Mouse (Mus musculus) kidney, postnatal 4 days (tissue): ENCODE data around the gene Fam83b.

ENCODE experiments used
- DNase-seq, 2 experiments: peaks; one replicate each; pipeline ENCODE4 v3.0.0; 2021; ENCODE audit warnings: mixed read lengths in 2 of 2

The Fam83b gene

DNA sequence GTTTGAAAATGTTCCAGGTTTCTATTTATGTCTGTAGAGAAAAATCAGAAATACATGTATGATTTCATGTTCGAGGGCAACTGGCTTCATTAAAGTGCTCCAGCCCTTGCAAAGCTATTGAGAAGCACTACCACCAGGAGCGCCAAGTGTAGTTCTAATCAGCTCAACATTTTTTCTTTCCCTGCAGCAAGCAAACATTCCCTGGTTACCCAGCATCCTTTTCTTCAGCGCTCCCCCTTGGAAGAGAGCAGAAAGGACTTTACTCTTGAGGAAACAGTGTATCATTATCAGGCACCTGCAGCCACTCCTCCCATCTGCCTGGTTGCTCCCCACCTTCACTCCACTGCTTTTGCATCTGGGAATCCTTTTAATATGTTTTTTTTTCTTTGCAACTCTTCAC is 45.3 kb downstream of the Fam83b start:
- no peak for DNase-seq

DNA sequence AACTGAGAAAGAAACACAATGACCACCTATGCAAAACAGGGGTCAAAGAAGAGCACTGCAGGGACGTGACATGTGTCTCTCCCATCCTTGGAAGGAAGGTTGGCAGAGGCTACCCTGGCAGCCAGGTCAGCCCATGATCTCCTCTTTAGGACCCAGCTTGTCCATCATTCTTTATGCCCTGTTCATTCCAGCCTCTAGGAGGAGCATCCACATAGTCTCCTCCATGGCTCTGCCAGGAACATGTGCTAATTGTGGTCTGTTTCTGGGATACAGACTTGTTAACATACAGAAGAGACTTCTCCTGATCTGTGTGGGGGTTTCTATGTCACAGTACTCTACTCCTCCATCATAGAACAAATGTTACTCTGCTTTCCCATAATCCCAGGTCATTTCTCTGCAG is 48.3 kb downstream of the Fam83b start:
- no peak for DNase-seq

DNA sequence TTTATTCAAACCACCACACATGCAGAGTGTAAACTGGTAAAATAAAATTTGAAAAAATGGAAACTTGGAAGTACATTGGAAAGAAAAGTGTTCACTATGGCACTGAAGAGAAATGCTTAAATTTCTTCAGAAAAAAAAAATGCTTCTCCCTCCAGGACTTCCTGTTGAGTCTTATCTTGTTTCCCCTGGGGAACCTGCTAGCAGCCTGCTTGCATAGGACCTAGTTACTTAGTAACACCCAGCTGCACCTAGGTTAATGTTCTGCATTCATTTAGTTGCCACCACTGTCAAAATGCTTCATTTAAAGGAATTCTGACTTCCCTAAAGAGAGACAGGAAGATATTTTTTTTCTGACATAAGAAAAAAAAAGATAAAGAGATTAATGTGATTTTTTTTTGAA is 61.3 kb downstream of the Fam83b start:
- DNase-seq = no peak

DNA sequence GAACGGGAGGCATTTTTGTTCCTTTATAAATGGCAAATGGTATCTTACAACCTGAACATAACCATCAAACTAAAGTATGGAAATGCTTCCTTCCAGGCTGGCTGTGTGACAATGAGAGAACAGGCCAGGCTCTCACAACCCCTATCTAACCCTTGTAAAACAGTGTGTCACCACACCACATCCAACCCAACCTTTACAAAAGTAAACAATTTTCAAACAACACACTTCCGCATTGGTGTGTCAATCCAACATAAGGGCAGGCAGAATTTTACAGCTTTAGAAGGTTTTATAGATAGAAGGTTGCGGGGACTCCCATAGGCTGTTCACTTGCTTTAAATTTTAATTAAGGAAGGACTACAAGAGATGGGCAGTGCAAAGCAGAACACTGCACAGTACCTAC is 77.2 kb downstream of the Fam83b start:
- DNase-seq = no peak

DNA sequence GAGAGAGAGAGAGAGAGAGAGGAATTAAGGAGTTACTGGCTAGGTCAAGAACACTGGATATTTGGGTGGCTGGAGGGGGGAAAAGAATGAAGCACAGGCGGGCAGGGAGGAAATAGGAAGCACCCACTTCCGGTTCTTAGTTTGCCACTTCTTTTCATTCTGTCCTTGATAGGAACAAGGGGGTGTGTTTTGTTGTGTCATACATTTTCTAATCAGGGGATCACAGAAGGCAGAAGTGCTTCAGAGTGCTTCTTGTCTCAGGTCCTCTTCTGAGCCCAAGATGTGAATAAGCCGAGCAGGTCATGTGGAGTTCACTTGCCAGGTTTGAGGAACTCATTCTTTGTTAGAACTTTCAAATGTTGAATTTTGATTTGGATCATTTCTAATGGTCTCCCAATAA is 86.8 kb downstream of the Fam83b start:
- no peak for DNase-seq

DNA sequence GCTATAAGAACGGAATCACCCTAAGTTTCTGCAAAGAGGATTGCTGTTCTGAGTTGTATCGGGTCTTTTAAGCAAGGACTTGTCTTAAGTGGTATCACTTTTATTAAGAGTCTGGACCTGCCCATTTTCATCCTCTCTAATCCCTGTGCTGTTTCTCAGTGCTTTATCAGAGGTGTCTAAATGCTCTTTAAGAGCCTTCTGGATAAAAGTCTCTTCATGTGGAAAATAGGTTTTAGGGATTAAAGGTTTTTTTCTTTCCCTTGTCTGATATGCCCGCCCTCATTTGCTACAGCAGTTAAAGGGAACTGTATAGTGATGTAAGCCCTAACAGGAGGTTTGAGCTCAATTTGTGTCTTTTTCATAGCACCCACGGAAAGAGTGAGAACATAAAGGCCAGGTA is 97.4 kb downstream of the Fam83b start:
- DNase-seq = no peak

DNA sequence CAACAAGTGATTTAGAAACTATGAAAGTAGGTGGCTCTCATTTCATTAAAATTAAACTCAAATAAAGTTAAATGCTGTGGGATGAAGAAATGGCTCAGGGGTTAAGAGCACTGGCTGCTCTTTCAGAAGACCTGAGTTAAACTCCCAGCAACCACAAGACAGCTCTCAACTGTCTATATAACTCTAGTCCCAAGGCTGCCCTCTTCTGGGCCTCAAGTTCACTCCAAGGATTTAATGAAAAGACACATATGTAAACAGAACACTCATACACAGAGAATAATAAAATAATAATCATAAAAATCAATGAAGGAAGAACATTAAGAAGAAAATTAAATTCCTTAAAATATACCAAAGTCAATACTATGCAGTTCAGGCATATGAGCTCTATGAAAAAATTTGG is 105.4 kb downstream of the Fam83b start:
- no peak for DNase-seq

DNA sequence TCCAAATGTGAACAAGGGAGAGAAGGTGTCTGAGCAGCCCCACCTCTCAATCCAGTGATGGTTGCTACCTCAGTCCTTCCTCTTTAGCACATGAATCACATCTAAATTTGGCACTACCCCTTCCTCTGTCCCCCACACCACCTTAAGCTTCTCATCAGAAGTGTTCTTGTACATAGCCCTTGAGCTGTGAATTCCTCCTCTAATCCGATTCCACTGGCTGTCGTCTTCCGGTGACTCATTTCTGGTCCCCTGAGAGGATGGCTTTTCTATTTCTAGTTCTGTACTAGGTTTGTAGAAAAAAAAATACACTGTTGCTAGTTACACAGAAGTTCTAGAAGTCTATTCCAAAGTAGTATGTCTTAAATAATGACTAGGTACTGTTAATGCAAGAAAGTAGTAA is 111.2 kb downstream of the Fam83b start:
- no peak for DNase-seq
